Mouse (Mus musculus): ENCODE data around the gene Hes3.

DNA sequence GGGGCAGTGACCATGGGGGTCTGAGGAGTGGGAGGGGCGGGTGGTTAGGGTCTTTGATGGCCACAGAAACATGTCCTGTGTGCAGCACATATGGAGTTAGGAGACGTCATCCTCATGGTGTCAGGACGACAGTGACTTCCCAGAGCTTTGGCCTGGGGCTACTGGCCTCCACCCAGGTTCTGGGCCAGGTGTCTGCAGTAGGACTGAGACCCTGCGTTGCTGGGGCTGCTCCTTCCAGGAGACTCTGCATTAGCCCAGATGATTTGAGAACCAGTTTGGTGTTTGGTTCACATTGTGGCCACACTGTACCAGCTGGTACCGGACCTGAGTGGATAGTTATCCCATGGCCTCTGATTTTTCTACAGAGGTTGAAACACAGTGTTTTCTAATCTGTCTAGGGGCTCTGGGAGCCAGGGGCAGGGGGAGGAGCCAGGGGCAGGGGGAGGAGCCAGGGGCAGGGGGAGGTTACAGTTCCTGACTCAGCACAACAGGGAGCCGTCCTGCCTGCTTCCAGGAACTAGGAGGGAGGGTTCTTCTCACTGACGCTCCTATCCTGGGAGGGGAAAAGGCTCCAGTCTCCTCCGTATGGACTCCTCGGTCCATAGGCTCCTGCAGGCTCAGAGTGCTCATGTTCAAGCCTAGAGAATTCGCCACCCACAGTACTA lies 27.8 kb downstream of the Hes3 start:
- TF ChIP-seq CTCF (IDR thresholded peaks at IDR 0.05) (no peak), EP300 (IDR thresholded peaks at IDR 0.05; ENCODE audit: insufficient read depth, low read depth, low read length) (no peak), POLR2A (IDR thresholded peaks at IDR 0.05; ENCODE audit: insufficient read depth, low read depth, low read length) (no peak)
